Mouse (Mus musculus) left cerebral cortex, adult 9 months (tissue): ENCODE data around the gene Epb41.

Experiments used
- DNase-seq, 2 experiments: peaks; one replicate each; pipeline ENCODE4 v3.0.0; 2022; ENCODE audit warnings: low spot score in 2 of 2

The Epb41 gene

GRCm38 (mm10) chr4:131920141-131920594 is 155.0 kb downstream of the Epb41 start:
- no peak for DNase-seq

- DNase-seq, result no peak
Observed at GRCm38 (mm10) chr4:131919506-131920140, 155.5 kb downstream of the Epb41 start.

GRCm38 (mm10) chr4:131918711-131919500 is 156.2 kb downstream of the Epb41 start:
- DNase-seq, result no peak

- no peak for DNase-seq
Observed at GRCm38 (mm10) chr4:131918026-131918533, 157.0 kb downstream of the Epb41 start.

GRCm38 (mm10) chr4:131917010-131917555 is 158.0 kb downstream of the Epb41 start:
- DNase-seq, result no peak

GRCm38 (mm10) chr4:131916425-131916824 is 158.7 kb downstream of the Epb41 start:
- peak in 1 of 2 experiments; percentile 80 for DNase-seq

GRCm38 (mm10) chr4:131915821-131916328 is 159.2 kb downstream of the Epb41 start:
- no peak for DNase-seq

GRCm38 (mm10) chr4:131914891-131915469 is 160.1 kb downstream of the Epb41 start:
- DNase-seq, result no peak

GRCm38 (mm10) chr4:131914046-131914643 is 161.0 kb downstream of the Epb41 start:
- DNase-seq, result no peak

GRCm38 (mm10) chr4:131913526-131913925 is 161.6 kb downstream of the Epb41 start:
- DNase-seq, result no peak

GRCm38 (mm10) chr4:131911521-131911920 is 163.6 kb downstream of the Epb41 start:
- no peak for DNase-seq

GRCm38 (mm10) chr4:131910237-131910994 is 164.7 kb downstream of the Epb41 start:
- no peak for DNase-seq

- no peak for DNase-seq
Observed at GRCm38 (mm10) chr4:131907912-131908311, 167.2 kb downstream of the Epb41 start.

- no peak for DNase-seq
Observed at GRCm38 (mm10) chr4:131906423-131906822, 168.7 kb downstream of the Epb41 start.

- DNase-seq, result no peak
Observed at GRCm38 (mm10) chr4:131904478-131904877, 170.6 kb downstream of the Epb41 start.

- no peak for DNase-seq
Observed at GRCm38 (mm10) chr4:131901090-131901489, 174.0 kb downstream of the Epb41 start.

- no peak for DNase-seq
Observed at GRCm38 (mm10) chr4:131899180-131899554, 176.0 kb downstream of the Epb41 start.

GRCm38 (mm10) chr4:131898503-131899179 is 176.5 kb downstream of the Epb41 start:
- no peak for DNase-seq

GRCm38 (mm10) chr4:131897787-131898186 is 177.3 kb downstream of the Epb41 start:
- no peak for DNase-seq

- DNase-seq, result no peak
Observed at GRCm38 (mm10) chr4:131897109-131897508, 178.0 kb downstream of the Epb41 start.
